Mouse (Mus musculus) inflammation-experienced regulatory T-cells (primary cell): ENCODE measurements around the gene Hmx3. TPM values are rescaled to one million over a fixed set of nuclear protein-coding genes. Genes with fewer than 3 reads are reported as not detected.

Experiments
- polyA plus RNA-seq, 2 experiments: library from polyadenylated mRNA; unstranded; fragments of 100-300 nt; shearing (Covaris generic); gene quantifications; one replicate each; pipeline ENCODE4 v1.2.1; 2017

Gene Hmx3
- under 1 TPM in 1 of 2 experiments, not detected in 1; 0.32 TPM for polyA plus RNA-seq

GRCm38 (mm10) chr7:131542115-131542871 lies at the start of gene Hmx3:
TSS of gene Hmx3 (plus strand) at chr7:131542867.

DNA sequence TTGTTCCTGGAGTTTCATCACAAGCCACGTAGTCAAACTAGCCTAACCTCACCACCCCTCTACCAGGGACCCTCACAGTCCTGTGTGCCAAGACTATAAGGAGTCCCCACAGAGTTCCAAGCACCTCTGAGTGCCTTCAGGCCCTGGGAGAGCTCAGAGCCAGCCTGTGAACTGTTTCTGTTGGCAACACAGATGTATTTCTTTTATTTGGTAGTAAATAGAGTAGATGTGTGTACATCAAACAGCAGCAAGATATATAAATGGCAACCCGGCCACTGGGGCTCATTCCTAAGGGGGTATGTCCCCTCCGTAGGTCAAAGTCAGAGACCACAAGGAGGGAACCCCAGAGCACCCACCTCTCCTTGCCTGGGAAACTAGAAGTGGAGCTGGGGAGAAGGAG lies 5.8 kb downstream of the Hmx3 start, which contains the start of gene Hmx2:
TSS of gene Hmx2 (plus strand) at position 301 of the 400 bp plus-strand sequence.

DNA sequence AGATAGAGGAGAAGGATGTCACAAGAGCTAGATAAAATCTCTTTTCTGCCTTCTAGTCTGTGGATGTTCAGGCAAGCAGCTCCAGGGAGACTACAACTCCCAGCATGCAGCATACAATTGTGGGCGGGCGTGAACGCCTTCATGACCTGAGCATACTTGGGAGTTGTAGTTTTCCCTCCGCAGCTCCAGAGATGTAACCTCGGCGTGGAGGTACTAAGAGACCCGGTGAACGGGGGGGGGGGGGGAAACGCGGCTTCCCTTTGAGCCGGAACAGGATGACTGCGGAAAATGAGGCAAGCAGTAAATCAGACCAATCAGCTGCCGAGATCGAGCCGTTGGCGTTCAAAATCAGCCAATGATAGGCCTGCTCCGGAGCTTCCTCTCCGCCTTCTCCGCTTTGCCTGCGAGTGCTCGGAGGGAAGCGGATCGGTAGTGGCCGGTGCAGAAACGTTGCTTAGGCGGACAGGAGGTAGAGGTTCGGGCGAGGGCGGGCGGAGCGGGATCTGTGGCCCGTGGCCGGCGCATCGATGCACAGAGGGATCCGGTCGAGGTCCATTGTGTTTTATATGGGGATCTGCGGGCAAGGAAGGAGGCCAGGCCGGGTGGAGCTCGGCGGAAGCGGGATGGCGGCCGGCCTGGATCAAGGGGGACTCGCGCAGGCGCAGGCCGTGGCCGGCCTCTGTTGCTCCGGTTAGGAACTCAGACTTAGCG lies 17.5 kb downstream of the Hmx3 start, which contains the start of gene Bub3:
TSS of gene Bub3 (plus strand) at position 237 of the 711 bp plus-strand sequence.

Other genes with a start within 250 kb of the Hmx3 start
- under 1 TPM in 1 of 2 experiments, not detected in 1; 0.24 TPM for gene Cuzd1, start 220.6 kb upstream of the Hmx3 start, polyA plus RNA-seq
- gene Fam24b, start 213.4 kb upstream of the Hmx3 start, polyA plus RNA-seq = not detected
- gene Fam24a, start 209.0 kb upstream of the Hmx3 start, polyA plus RNA-seq = under 1 TPM in 1 of 2 experiments, not detected in 1; 0.40 TPM
- 10 to 100 TPM; 24.2 to 24.7 TPM for gene 2310057M21Rik, start 180.1 kb upstream of the Hmx3 start, polyA plus RNA-seq
- 10 to 100 TPM; 45.2 to 64.5 TPM for gene Pstk, start 171.7 kb upstream of the Hmx3 start, polyA plus RNA-seq
- 10 to 100 TPM; 23.7 to 26.6 TPM for gene Ikzf5, start 132.3 kb upstream of the Hmx3 start, polyA plus RNA-seq
- gene Acadsb, start 132.3 kb upstream of the Hmx3 start, polyA plus RNA-seq = 10 to 100 TPM; 47.5 to 64.5 TPM
- under 1 TPM in 1 of 2 experiments, not detected in 1; 0.15 TPM for gene Hmx2, start 5.9 kb downstream of the Hmx3 start, polyA plus RNA-seq
- gene Bub3, start 17.4 kb downstream of the Hmx3 start, polyA plus RNA-seq = 100 to 1,000 TPM; 148 to 158 TPM